Mouse (Mus musculus): Measurements from ENCODE around the gene Lin7b.

DNA sequence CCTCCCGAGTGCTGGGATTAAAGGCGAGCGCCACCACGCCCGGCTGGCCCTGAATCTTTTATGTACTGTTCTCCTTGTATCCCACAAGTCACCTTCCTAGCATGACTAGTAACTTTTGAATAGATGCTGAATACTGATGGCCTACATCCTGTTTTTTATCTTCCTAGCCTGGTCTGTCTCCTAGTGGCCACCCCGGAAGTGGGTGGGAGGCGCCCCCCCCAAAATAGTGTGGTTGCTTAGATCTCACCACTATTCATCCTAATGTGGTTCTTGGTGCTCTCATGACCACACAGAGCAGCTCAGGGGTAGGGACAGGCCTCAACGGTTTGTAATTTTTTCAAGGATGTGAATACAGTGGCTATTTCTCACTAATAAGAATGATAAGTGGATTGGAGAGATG lies 4.2 kb upstream of the Lin7b start:
- TF ChIP-seq POLR2A (IDR thresholded peaks at IDR 0.05; ENCODE audit: insufficient read depth, low read depth, low read length) (no peak), CTCF (IDR thresholded peaks at IDR 0.05; ENCODE audit: insufficient read depth, low read depth, low read length) (no peak)

All from olfactory bulb, adult 2 months (tissue).